Mouse (Mus musculus) stomach, embryonic 15.5 days (tissue): ENCODE measurements at regions not wholly inside any gene's neighbourhood (a gene's known extent, or its start where the extent isn't known, plus 50 kb on each side); places are given as distances from the start of the nearest gene placed in this dataset.

Experiments
- ATAC-seq: fragments of 200-750 bp; cut with Nextera tagmentation; 2 replicates; pipeline ENCODE4 v1.8.0; 2017; ENCODE audit warnings: low read depth, moderate number of reproducible peaks, moderate TSS enrichment; ENCODE audit not compliant: insufficient read depth, low FRiP score
- H3K27ac ChIP-seq: fragments of 300-500 bp; sonication (generic); 2 replicates; pipeline ENCODE4 v1.5.1; 2015; ENCODE audit warnings: mild to moderate bottlenecking, inconsistent platforms
- H3K27me3 ChIP-seq: fragments of 300-500 bp; sonication (generic); replicated peaks from 2 replicates; pipeline ENCODE4 v1.6.1; 2015; ENCODE audit warnings: inconsistent platforms
- H3K36me3 ChIP-seq: fragments of 300-500 bp; sonication (generic); 2 replicates; pipeline ENCODE4 v1.6.1; 2015; ENCODE audit warnings: inconsistent platforms
- H3K4me1 ChIP-seq: fragments of 300-500 bp; sonication (generic); 2 replicates; pipeline ENCODE4 v1.6.1; 2015; ENCODE audit warnings: inconsistent platforms
- H3K4me2 ChIP-seq: fragments of 300-500 bp; sonication (generic); 2 replicates; pipeline ENCODE4 v1.6.1; 2015; ENCODE audit warnings: mild to moderate bottlenecking, inconsistent platforms
- H3K4me3 ChIP-seq: fragments of 300-500 bp; sonication (generic); replicated peaks from 2 replicates; pipeline ENCODE4 v1.5.1; 2015; ENCODE audit warnings: inconsistent platforms
- H3K9ac ChIP-seq: fragments of 300-500 bp; sonication (generic); 2 replicates; pipeline ENCODE4 v1.6.1; 2015; ENCODE audit warnings: inconsistent platforms
- H3K9me3 ChIP-seq: fragments of 300-500 bp; sonication (generic); 2 replicates; pipeline ENCODE4 v1.6.1; 2016; ENCODE audit warnings: inconsistent platforms
- WGBS: fragments of 180-500 bp; shearing (Covaris S2); methylation state at CpG from one replicate; pipeline ENCODE4 v1.1.7; 2015; 5-methylcytosine and 5-hydroxymethylcytosine counted together

DNA sequence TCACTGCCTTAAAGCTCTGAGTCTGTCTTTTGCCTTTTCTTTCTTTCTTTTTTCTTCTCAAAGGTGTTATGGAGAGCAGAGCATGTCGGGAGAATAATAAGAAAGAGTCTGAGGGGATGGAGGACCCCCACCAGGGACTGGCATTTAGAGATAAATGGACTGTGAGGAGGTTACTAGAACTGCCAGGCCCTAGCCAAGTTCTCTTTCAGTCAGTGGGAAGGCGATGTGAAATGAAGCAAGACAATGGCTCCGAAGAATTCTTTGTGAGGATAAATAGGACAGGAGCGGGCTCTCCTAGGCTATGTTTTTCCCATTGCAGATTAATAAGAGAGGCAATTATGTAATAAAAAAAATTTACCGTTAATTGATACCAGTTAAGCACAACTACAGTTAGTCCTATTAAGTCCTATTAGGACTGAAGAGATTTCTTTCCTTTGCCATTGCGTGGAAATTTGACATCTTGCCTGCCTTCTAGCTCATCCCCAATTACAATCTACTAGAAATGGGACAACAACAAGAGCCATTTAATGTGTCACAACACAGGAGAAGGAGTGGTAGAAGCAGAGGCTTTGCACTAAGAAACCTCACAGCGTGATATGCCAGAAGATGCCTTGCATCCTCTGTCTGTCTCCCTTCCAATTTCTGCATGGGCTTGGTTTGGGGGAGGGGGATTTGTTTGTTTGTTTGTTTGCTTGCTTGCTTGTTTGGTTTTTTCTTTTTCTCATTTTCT lies 107.2 kb upstream of the Id4 start:
- ATAC-seq, result no peak
- 80% methylated on average over 7 of the region's 7 CpGs for WGBS
- H3K36me3 ChIP-seq, result no peaks in the 10 kb centered on the region

DNA sequence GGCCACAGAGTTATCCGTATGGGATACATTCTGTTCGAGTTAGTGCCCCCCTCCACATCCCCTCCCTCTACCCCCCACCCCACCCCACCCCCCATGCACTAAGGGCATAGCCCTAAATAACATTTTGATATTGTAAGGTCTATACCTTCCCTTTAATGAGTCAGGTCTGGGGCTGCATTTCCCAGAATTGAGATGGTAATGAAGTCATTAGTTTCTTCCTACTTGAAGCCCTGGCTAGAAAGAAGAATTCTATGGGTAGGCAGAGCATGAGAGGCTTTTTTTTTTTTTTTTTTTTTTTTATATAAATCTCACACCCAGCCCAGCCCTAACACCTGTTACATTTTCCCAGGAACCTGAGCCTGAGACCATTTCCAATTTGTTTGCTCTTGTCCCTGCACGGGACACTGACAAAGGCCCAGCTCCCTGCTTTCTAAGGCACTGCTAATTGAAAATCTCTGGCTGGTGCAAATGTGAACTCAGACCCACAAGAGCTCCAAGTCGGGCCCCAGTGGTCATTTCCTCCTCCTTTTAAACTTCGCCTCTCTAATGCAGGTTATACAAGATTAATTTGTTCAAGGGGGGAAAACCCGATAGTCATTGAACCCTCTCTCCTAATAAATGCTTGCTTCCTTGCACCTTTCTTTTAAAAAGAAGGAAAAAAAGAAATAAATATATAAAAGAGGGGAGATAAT lies 106.5 kb upstream of the Id4 start:
- H3K9ac ChIP-seq, result no peak overlapping the region
- WGBS, result 45% methylated on average over 6 of the region's 6 CpGs
- H3K9me3 ChIP-seq, result no peaks in the 10 kb centered on the region
- no peak overlapping the region for H3K4me2 ChIP-seq
- H3K36me3 ChIP-seq, result no peaks in the 10 kb centered on the region
- H3K4me1 ChIP-seq, result no peaks in the 10 kb centered on the region
- no peak overlapping the region for H3K27ac ChIP-seq
- no peaks in the 10 kb centered on the region for H3K27me3 ChIP-seq
- ATAC-seq, result no peak; the same call in 1 of the 2 replicates
- H3K4me3 ChIP-seq, result no peak overlapping the region

More for the DNA sequence above, 107.2 kb upstream of the Id4 start:
- no peaks in the 10 kb centered on the region for H3K9me3 ChIP-seq
- no peak overlapping the region for H3K4me2 ChIP-seq
- no peak overlapping the region for H3K4me3 ChIP-seq
- no peaks in the 10 kb centered on the region for H3K27me3 ChIP-seq
- H3K9ac ChIP-seq, result no peak overlapping the region
- no peaks in the 10 kb centered on the region for H3K4me1 ChIP-seq
- no peak overlapping the region for H3K27ac ChIP-seq

DNA sequence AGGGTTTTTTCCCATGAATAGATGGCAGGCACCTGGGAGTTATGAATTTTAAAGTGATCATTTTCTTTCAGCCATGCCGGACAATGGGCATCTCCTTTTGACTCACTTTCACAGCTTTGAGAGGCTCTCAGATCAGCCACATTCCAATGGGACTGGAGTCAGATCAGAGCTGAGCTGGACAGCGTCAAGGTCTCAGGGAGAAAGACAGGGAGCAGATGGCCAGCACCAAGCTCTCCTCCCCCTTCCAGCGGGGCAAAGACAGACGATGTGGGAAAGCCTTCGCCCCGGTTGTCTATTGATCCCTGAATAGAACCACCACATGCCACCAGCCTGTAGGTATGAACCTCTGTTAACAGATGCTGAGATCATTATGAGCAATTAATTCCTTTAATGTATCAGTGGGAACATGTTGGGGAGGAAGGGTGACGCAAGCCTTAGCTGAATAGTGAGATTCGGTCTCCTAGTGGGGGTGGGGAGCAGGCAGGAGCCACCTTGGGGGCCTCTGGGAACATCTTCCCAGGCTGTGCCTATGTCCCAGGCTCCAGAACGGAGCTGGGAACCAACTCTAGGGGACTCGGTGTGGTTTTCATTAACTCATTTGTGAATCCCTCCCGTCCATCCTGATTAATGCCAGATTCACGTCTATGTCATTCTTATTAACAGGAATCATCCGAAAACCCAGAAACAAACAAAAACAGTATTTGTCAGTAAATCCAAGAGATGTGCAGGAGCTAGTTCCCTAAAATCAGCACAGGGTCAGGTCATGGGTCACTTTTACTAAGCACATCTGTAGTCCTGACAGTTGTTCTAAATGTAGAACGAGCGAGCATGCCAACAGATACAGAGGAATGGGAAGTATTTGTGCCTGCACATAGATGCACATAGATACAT lies 101.8 kb upstream of the Id4 start:
- Histone ChIP-seq H3K9me3 (no peaks in the 10 kb centered on the region), H3K36me3 (no peaks in the 10 kb centered on the region), H3K27me3 (no peaks in the 10 kb centered on the region), H3K4me3 (no peak overlapping the region), H3K4me1 (no peaks in the 10 kb centered on the region), H3K27ac (no peak overlapping the region), H3K4me2 (no peak overlapping the region), H3K9ac (no peak overlapping the region)
- 34% methylated on average over 15 of the region's 15 CpGs for WGBS
- ATAC-seq, result no peak

DNA sequence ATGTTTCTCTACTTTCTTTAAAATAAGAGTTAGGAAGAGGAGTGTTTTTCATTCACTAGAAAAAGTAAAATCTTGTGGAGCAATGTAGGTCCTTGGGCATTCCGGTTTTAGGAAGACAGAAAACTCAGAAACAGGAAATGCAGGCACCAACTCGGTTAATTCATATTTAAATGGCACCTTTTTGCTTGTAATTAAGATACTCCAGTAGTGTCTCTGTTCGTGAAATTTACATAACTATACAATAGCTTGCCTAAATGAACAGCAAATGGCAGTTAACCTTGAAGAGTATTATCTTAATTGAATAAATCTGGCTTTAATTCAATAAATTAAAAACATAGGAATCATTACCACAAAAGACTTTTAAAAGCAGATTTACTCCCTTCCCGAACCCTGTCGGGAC lies 100.9 kb upstream of the Id4 start:
- Histone ChIP-seq H3K36me3 (no peaks in the 10 kb centered on the region), H3K4me1 (no peaks in the 10 kb centered on the region), H3K9me3 (no peaks in the 10 kb centered on the region), H3K4me3 (no peak overlapping the region), H3K27me3 (no peaks in the 10 kb centered on the region), H3K9ac (no peak overlapping the region), H3K4me2 (no peak overlapping the region), H3K27ac (no peak overlapping the region)
- 68% methylated on average over 5 of the region's 5 CpGs for WGBS
- ATAC-seq, result no peak

DNA sequence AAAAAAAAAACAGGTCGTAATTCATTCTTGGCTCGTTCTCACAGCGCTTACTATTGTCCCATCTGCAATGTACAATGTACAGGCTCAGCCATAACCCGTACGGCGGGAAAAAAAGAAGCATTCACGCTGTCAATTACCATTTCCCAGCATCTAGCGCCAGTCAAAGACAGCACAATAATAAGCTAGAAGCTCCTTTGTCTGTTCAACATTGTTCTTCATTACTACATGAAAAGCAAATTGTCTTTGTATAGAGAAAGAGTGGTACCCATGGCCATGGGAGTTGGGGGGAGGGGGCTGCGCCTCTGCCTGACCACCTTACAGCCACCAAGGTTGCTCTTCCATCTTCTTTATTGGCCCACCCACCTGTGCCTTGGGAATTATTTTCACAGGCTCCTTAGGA lies 99.7 kb upstream of the Id4 start:
- H3K36me3 ChIP-seq, result no peaks in the 10 kb centered on the region
- H3K27me3 ChIP-seq, result no peaks in the 10 kb centered on the region
- no peak overlapping the region for H3K9ac ChIP-seq
- H3K9me3 ChIP-seq, result no peaks in the 10 kb centered on the region
- WGBS, result 76% methylated on average over 9 of the region's 9 CpGs
- no peaks in the 10 kb centered on the region for H3K4me1 ChIP-seq
- ATAC-seq, result no peak
- H3K27ac ChIP-seq, result no peak overlapping the region
- H3K4me3 ChIP-seq, result no peak overlapping the region
- H3K4me2 ChIP-seq, result no peak overlapping the region

DNA sequence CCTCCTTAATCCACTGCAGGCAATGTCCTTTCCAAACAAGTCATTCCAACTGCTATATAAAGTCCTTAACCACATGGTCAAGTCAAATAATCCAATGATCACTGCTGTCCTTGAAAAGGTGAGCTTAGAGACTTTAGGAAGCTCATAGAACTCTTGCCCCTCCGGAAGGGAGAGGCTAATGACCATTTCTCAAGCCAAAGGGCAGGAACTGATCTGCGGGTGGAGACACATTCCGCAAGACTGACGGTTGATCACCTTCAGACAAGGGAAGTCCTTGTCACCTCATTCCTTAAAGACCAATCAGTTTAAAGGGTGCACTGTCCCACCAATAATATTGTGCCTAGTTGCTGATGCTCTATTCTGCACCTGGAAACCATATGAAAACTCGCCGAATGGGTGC lies 96.4 kb upstream of the Id4 start:
- 89% methylated on average over 6 of the region's 6 CpGs for WGBS
- no peak overlapping the region for H3K4me2 ChIP-seq
- H3K4me3 ChIP-seq, result no peak overlapping the region
- H3K4me1 ChIP-seq, result no peaks in the 10 kb centered on the region
- H3K27ac ChIP-seq, result no peak overlapping the region
- no peak for ATAC-seq
- no peak overlapping the region for H3K9ac ChIP-seq
- H3K9me3 ChIP-seq, result no peaks in the 10 kb centered on the region
- no peaks in the 10 kb centered on the region for H3K36me3 ChIP-seq
- H3K27me3 ChIP-seq, result no peaks in the 10 kb centered on the region

DNA sequence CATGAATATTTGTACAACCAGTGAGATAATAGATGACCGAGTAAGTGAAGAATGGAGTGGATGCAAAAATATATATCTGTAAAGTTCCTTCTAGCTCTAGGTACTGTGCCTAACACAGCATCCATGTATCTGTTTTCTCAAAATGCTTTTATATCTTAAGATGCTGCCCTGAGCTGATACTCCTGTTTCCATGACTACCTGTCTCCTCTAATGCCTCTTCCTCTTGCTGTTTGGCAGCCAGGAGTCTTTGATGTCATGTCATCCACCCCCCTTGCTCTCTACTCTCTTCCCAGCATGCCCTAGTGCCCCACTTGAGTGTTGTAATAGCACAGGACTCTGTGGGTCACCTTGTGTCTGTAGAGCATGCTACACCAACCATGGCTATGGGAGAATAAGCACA lies 95.2 kb upstream of the Id4 start:
- no peaks in the 10 kb centered on the region for H3K4me1 ChIP-seq
- H3K36me3 ChIP-seq, result no peaks in the 10 kb centered on the region
- no peaks in the 10 kb centered on the region for H3K9me3 ChIP-seq
- WGBS, result 87% methylated on average over 1 of the region's 1 CpGs
- H3K27me3 ChIP-seq, result no peaks in the 10 kb centered on the region
- H3K27ac ChIP-seq, result no peak overlapping the region
- no peak overlapping the region for H3K4me2 ChIP-seq
- ATAC-seq, result no peak
- H3K9ac ChIP-seq, result no peak overlapping the region
- no peak overlapping the region for H3K4me3 ChIP-seq

DNA sequence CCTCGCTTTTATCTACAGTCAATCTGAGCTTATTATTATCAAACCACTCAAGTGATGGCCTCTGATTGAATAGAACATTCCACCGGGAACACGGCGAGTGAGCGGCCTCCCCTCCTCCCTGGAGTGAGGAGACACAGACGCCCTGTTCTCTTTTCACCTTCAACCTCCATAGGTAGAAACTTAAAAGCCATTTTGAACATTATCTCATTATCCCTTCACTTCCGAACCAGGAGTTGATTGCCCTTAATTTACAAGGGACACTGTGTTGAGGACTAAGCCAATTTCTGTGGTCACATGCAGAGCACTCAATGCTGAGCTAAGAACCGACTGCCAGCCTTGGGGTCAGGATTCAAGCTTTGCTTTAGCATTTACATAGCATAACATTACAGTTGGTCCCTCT lies 93.1 kb upstream of the Id4 start:
- no peak overlapping the region for H3K4me3 ChIP-seq
- ATAC-seq, result no peak
- no peaks in the 10 kb centered on the region for H3K9me3 ChIP-seq
- H3K4me1 ChIP-seq, result no peaks in the 10 kb centered on the region
- H3K4me2 ChIP-seq, result no peak overlapping the region
- WGBS, result 47% methylated on average over 8 of the region's 8 CpGs
- no peak overlapping the region for H3K27ac ChIP-seq
- no peaks in the 10 kb centered on the region for H3K36me3 ChIP-seq
- no peaks in the 10 kb centered on the region for H3K27me3 ChIP-seq
- H3K9ac ChIP-seq, result no peak overlapping the region

DNA sequence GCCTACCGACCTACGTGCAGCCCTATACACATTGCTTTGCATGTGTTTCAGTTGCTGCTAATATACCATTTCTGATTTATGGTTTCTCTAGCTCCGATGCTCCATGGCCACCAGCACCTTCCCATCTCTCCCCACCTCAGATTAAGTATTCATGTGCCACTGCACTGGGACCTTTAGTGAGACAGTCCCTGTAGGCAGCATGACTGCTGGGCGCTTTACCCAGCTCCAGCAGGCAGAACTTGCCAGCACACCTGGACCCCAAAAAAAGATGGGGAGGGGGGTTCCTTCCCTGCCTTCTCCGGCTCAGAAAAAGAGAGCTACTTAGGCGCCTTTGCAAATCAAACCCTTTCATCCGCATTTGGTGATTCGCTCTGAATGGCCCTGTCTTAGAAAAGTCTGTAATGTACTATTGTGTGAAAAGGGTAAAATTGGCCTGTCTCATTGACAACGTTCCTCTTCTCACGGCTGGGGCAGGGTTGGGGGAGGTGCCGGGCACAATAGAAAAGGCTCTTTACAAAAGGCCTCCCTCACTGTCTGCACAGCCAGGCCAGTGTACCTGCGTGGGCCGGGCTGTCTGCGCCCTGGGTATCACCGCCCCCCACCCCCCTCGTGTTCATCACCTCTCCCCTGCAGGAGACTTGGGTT lies 89.6 kb upstream of the Id4 start:
- no peak overlapping the region for H3K27ac ChIP-seq
- H3K36me3 ChIP-seq, result no peaks in the 10 kb centered on the region
- H3K4me2 ChIP-seq, result no peak overlapping the region
- H3K4me3 ChIP-seq, result no peak overlapping the region
- H3K27me3 ChIP-seq, result no peaks in the 10 kb centered on the region
- no peaks in the 10 kb centered on the region for H3K4me1 ChIP-seq
- no peak for ATAC-seq
- H3K9ac ChIP-seq, result no peak overlapping the region
- no peaks in the 10 kb centered on the region for H3K9me3 ChIP-seq
- 56% methylated on average over 16 of the region's 16 CpGs for WGBS

DNA sequence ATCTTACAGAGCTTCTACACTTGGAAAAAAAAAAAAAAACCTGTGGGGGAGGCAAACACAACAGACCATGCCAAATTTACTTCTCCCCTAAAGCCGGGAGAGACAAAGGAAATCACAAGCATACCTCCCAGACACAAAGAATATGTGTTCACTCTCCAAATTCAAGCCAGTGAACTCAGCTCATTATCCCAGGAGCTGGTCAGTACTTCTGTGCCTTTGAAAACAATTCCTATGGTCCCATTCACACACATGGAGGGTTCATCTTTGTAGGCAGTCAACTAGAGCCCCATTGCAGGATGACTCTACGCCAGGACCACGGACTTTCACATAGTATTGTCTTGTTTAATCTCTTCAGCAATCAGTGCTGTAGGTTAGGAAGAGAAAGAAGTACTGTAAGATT lies 89.0 kb upstream of the Id4 start:
- no peaks in the 10 kb centered on the region for H3K27me3 ChIP-seq
- H3K36me3 ChIP-seq, result no peaks in the 10 kb centered on the region
- ATAC-seq, result no peak

DNA sequence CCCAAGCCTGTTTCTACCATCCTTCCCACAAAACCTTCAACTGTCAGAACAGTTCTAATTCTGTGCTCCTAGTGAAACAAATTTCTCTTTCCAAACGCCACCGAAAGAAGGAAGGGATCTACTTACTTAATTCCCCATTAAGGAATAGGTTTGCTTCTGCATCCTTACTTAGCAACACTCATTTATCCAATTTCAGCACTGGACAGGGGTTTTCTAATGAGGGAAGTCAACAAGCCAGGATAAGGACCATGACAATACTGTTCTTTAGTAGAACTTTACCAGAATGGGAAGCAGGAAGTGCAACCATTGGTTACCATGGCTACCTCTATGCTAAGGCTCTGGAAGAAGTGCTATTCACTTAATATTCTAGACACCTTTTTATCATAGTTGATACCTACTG lies 68.6 kb upstream of the Id4 start:
- ATAC-seq, result no peak
- H3K9ac ChIP-seq, result no peak overlapping the region
- H3K36me3 ChIP-seq, result no peaks in the 10 kb centered on the region
- no peak overlapping the region for H3K27ac ChIP-seq
- H3K4me3 ChIP-seq, result no peak overlapping the region
- no peaks in the 10 kb centered on the region for H3K9me3 ChIP-seq
- H3K27me3 ChIP-seq, result no peaks in the 10 kb centered on the region
- WGBS, result 84% methylated on average over 2 of the region's 2 CpGs
- H3K4me2 ChIP-seq, result no peak overlapping the region
- no peaks in the 10 kb centered on the region for H3K4me1 ChIP-seq

More for the DNA sequence above, 89.0 kb upstream of the Id4 start:
- WGBS, result 59% methylated on average over 3 of the region's 3 CpGs
- H3K4me3 ChIP-seq, result no peak overlapping the region
- no peak overlapping the region for H3K27ac ChIP-seq
- H3K9me3 ChIP-seq, result no peaks in the 10 kb centered on the region
- no peaks in the 10 kb centered on the region for H3K4me1 ChIP-seq
- H3K4me2 ChIP-seq, result no peak overlapping the region
- no peak overlapping the region for H3K9ac ChIP-seq

DNA sequence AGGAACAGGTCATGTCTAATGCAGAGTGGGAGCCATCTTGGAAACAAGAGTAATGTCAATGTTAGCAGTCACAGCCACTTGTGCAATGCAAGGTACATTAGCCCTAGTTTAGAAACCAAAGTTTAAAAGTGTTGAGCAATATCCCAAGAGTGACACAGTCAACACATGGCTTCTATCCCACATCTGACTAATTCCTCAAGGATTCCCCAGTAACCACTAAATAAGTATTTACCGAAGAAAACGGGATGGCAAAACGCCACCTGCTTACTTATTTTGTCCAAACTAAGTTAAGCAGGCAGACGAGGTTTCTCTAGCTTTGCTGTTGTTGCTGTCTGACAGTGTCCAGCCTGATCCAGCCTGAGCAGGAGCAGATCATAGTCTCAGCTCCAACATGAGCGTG lies 67.1 kb upstream of the Id4 start:
- Histone ChIP-seq H3K4me2 (no peak overlapping the region), H3K9ac (no peak overlapping the region), H3K4me1 (no peaks in the 10 kb centered on the region), H3K4me3 (no peak overlapping the region), H3K27me3 (no peaks in the 10 kb centered on the region), H3K36me3 (no peaks in the 10 kb centered on the region), H3K27ac (no peak overlapping the region), H3K9me3 (no peaks in the 10 kb centered on the region)
- no peak for ATAC-seq
- WGBS, result 81% methylated on average over 5 of the region's 5 CpGs
